Mouse (Mus musculus): Measurements from ENCODE around the gene Olfr109. TPM values are rescaled to one million over a fixed set of nuclear protein-coding genes. Genes with fewer than 3 reads are reported as not detected.

The Olfr109 gene
- total RNA-seq (2021), result not detected

DNA sequence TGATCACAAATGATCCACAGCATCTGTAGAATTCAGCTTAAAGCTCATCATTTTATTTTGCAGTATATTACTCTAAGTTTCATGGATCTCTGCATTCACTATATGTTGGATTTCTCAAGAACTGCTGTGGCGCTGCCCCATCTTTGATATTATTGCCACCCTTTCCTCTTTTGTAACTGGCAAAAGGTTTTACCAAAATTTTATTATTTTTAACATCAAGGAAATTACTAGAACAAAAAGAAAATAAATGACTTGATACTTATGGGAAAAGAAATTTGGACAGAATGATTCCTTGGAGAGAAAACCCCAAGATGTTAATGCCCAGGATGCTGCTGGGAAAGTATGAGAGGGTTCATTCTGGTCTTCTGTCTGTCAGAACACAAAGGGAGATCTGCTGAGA, at the start of gene Olfr109:
Gene Olfr109, plus strand, starts transcription at position 301 of the 400 bp plus-strand sequence.
- DNase-seq (ENCODE audit: extremely low spot score in 1 of 2, low spot score in 1 of 2), result no peak

DNA sequence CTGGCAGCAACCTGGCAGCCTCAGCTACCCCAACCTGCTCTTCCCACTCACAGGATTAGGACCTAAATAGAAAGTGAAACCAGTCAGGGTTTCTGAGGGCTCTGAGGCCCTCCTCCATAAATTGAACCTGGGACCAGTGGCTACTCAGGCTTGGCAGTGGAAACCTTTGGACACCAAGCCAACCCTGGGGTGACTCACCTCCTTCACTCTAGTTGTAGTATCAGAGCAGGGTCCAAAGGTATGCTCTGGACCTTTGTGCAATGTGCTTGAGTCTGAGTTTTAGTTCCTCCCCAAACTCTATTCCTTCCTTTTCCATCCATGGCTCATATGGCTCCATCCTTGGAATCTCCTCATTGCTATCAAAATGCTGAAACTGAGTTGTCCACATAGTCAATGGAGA, 45.3 kb upstream of the Olfr109 start:
- DNase-seq (ENCODE audit: extremely low spot score in 1 of 2, low spot score in 1 of 2), result no peak

DNA sequence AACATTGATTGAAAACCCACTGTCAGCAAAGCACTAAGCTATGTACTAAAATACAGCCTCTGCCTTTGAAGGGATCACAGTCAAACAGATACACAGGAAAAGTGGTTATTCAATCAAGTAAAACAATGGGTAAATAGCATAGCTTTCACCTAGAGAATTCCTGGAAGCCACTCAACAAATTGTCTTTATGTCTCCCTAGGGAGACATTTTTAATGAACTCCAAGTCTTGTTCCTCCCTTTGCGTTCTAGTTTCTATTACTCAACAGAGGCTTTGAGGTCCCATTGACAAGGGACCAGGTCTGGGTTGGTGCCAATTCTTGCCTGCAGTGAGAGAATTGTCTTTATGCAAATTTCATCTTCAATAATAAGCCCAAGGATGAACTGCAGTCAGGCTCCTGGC, 13.5 kb upstream of the Olfr109 start, which contains the start of gene Olfr108:
Gene Olfr108, plus strand, starts transcription at position 301 of the 400 bp plus-strand sequence.
- DNase-seq (ENCODE audit: extremely low spot score in 1 of 2, low spot score in 1 of 2), result no peak

DNA sequence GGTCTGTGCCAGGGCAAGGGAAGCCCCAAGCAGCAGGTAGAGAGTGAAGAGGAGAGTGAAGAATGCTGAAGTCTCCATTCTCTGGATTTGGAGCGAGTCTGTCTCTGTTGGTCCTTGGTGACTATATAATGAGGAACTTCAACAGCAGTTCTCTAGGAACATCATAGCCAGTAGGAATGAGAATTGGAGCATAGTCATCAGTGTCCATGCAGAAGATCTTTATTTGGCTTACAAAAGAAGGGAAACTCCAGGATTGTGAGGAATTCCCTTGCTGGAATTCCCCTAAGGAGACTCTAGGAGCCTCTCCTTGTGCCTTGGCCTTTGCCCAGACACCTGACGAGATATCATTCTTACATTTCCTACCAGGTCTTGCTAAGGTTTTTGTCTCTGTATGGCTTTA, 24.7 kb downstream of the Olfr109 start, which contains the start of gene H2-M2:
Gene H2-M2, minus strand, starts transcription at position 101 of the 400 bp plus-strand sequence.
- no peak for DNase-seq (ENCODE audit: extremely low spot score in 1 of 2, low spot score in 1 of 2)

DNA sequence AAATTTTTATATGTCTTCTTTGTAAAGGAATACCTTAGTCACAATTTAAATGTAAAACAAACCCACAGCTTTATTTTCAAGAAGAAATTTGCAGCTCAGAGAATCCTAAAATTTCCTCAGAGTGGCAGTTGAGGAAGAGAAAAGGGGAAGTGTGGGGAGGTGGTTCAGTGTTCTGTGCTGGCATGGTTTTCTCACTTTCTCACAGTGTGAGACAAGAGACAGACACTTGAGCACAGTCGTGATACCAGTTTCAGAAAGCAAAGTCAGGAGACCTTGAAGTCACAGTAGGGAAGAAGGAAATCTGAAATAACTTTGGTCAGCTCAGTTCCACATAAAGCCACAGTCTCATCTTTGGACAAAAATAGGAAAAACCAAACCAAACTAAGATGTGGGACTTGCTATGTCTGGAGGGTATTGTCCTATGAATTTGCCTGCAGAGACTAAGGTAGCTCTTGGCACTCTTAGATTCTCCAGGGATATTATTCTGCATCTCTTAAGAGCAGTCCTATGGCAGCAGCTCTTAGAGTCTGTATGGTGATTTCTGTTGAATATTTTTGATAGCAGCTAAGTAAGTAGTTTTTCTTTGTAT, 33.3 kb downstream of the Olfr109 start, which contains the start of gene Olfr110:
Gene Olfr110, plus strand, starts transcription at position 539 of the 589 bp plus-strand sequence.
- no peak for DNase-seq (ENCODE audit: extremely low spot score in 1 of 2, low spot score in 1 of 2)

DNA sequence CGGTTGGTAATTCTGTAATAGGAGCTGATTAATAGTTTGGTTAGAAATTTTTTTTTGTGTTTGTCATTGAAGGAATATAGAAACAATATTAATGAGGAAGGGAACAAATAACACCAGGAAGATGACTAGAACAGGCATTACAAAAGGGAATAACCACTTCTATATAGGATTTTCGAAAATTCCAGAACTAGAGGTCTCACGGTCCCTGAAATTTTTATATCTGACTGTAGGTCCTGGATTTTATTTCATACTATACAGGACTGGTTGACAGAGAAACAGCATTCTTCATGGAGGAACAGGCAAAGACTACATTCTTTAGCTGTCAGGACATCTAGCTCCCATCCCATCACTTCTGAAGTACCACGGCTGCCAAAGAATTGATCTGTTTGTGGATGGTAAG, 49.0 kb downstream of the Olfr109 start, which contains the start of gene Olfr111:
Gene Olfr111, plus strand, starts transcription at position 301 of the 400 bp plus-strand sequence.
- no peak for DNase-seq (ENCODE audit: extremely low spot score in 1 of 2, low spot score in 1 of 2)

Other genes starting within 250 kb of the Olfr109 start
- gene Olfr95, start 245.8 kb upstream of the Olfr109 start, total RNA-seq (2021), result not detected
- gene Olfr96, start 238.8 kb upstream of the Olfr109 start, total RNA-seq (2021), result not detected
- not detected for gene Olfr97, start 221.6 kb upstream of the Olfr109 start, total RNA-seq (2021)
- not detected for gene Olfr98, start 195.2 kb upstream of the Olfr109 start, total RNA-seq (2021)
- gene H2-M3, start 188.7 kb upstream of the Olfr109 start, total RNA-seq (2021), result 1 to 10 TPM; 1.2 to 2.2 TPM
- not detected for gene Olfr99, start 175.5 kb upstream of the Olfr109 start, total RNA-seq (2021)
- gene Olfr101, start 154.6 kb upstream of the Olfr109 start, total RNA-seq (2021), result not detected
- not detected for gene Olfr102, start 141.9 kb upstream of the Olfr109 start, total RNA-seq (2021)
- gene Olfr103, start 119.2 kb upstream of the Olfr109 start, total RNA-seq (2021), result not detected
- not detected for gene Olfr104-ps, start 99.3 kb upstream of the Olfr109 start, total RNA-seq (2021)
- gene Olfr105-ps, start 79.9 kb upstream of the Olfr109 start, total RNA-seq (2021), result not detected
- not detected for gene Olfr106-ps, start 68.5 kb upstream of the Olfr109 start, total RNA-seq (2021)
- gene Olfr107, start 59.7 kb upstream of the Olfr109 start, total RNA-seq (2021), result not detected
- not detected for gene Olfr108, start 13.4 kb upstream of the Olfr109 start, total RNA-seq (2021)
- not detected for gene H2-M2, start 24.6 kb downstream of the Olfr109 start, total RNA-seq (2021)
- gene Olfr110, start 33.6 kb downstream of the Olfr109 start, total RNA-seq (2021), result not detected
- not detected for gene Olfr111, start 49.1 kb downstream of the Olfr109 start, total RNA-seq (2021)
- gene Olfr112, start 110.5 kb downstream of the Olfr109 start, total RNA-seq (2021), result not detected
- not detected for gene Olfr113, start 118.7 kb downstream of the Olfr109 start, total RNA-seq (2021)
- gene Olfr114, start 133.8 kb downstream of the Olfr109 start, total RNA-seq (2021), result not detected
- gene Olfr115, start 168.2 kb downstream of the Olfr109 start, total RNA-seq (2021), result not detected
- not detected for gene Olfr116, start 168.3 kb downstream of the Olfr109 start, total RNA-seq (2021)
- gene Olfr117, start 204.9 kb downstream of the Olfr109 start, total RNA-seq (2021), result not detected
- gene Olfr118, start 208.1 kb downstream of the Olfr109 start, total RNA-seq (2021), result not detected
- not detected for gene Olfr119, start 237.6 kb downstream of the Olfr109 start, total RNA-seq (2021)

Measured in layer of hippocampus, postnatal 25 days (tissue).